Mouse (Mus musculus) ovary, postnatal 14 days (tissue): ENCODE results near the gene Epha6.
A peak's percentile ranks its signal among the peaks of the same experiment; 100 is the strongest.

Experiments
- DNase-seq: peaks from one replicate; pipeline ENCODE4 v3.0.0; 2022; ENCODE audit warnings: low spot score

Epha6 gene

DNA sequence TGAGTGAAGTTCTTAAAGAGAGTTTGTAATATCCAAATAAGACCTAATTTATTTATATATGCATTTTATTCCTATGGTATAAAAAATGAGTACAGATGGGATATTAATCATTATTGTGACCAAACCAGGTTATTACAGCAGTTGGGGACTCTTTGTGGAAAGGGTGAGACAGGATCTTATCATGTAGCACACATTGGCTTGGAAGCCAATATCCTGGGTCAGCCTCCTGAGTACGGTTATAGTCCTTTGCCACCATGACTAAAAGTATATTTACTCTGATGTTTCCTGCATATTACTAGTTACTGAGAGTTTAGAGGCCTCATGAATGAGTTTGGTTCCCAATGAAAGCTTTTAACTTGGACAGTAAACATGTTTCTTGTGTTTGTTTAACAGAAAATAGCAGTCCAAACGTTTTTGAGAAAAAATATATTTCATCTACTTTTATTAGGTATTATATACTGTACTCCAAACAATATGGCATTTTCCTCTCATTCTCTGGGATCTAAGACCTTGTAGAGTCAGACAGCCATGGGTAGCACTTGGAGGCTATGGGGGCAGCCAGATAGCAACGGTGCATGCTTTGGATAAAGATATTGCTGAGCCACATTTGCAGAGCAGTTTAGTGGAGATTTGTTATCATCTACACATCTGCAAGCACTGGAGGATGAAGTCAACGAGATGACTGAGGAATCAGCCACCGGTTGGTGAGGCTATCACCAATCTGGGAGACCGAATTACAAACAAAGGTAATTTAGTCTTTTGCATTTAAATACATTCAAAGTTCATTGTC lies 340.4 kb downstream of the Epha6 start:
- DNase-seq, result no peak

DNA sequence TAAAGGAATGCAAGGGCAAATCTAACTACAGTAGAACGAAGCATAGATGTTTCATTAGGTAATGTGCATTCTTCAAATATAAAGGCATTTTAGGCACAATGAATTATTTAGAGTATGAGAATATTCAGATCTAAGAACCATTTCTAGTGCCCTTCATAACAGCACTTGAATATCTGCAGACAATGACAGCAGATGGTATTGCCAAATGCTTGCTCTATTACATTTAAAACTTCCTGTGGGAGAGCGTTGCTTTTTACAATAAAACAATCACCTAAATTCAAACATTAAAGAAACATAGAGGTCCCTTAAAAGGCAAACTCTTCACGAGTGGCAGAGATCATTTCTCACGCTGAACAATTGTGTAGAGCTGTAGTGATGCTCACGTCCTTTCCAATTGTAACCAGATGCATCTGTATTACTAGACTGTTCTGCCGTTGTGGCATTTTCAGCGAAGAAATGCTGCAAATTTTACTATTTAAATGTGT lies 347.1 kb downstream of the Epha6 start:
- no peak for DNase-seq

DNA sequence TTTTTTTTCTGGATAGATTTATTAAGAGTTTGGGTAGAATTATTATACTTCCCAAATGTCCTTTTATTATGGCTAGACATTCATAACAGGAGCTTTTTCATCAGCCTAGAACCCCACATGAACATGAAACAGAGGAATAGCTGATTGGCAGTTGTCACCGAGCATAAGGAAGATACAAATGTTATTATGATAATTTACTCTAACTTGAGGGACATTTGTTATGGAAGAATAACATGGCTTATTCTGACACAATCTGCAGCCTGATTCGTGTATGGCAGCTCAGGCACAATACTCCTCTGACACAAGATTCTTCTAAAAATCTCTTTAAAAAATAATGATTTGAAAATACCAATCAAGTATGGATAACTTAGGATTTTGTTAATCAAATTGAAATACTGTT lies 347.7 kb downstream of the Epha6 start:
- no peak for DNase-seq

DNA sequence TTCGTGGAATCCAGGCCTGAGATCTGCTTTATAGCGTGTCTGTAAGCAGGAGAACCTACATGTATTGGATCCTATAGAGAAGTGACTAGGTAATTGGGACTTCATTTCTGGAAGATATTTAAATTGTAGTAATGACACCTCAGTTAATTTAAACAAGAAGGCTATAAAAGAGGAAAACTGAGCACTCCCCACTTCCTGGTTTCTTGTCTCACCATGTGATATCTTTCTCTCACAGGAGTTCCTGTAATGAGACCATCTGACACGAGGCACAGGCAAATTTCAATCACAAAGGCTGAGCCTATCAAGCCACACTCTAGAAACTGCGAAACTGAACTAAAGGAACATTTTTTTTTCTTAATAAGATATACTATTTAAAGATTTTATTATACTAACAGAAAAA lies 348.3 kb downstream of the Epha6 start:
- no peak for DNase-seq

DNA sequence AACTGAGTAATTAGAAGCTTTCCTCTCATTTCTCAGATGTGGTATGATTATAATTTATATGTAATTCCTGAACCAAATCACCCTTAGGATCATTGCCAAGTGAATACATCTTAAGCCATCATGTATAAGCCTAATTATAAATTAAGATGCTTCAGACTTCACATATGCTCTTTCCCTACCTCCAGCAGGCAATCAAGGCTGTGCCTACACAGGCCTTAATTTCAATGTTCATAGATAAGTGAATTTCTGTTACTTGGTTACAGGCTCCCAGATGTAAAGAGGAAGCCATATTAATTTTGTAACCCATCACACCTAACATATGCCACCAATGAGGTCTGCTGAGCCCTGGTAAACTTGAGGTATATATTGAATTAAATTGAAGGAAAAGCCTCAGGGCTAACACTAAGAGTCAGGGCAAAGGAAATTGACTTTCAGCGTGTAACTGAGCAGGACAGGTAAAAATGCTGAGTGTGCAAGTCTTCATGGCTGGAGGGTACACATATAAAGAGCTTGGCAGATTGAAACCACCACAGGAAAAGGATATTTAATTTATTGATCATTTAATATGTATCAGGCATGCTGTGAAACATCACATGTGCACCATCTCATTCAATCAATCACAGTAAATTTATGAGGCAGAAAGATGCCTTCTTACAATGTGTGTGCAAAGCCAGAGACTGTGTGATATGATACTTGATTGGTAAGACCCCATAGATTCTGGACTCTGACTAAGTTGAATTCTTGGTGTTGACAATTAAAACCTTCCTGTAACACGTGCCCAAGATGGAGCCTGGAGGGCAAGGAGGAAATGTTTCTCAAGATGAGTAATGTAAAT lies 365.8 kb downstream of the Epha6 start:
- DNase-seq, result no peak

DNA sequence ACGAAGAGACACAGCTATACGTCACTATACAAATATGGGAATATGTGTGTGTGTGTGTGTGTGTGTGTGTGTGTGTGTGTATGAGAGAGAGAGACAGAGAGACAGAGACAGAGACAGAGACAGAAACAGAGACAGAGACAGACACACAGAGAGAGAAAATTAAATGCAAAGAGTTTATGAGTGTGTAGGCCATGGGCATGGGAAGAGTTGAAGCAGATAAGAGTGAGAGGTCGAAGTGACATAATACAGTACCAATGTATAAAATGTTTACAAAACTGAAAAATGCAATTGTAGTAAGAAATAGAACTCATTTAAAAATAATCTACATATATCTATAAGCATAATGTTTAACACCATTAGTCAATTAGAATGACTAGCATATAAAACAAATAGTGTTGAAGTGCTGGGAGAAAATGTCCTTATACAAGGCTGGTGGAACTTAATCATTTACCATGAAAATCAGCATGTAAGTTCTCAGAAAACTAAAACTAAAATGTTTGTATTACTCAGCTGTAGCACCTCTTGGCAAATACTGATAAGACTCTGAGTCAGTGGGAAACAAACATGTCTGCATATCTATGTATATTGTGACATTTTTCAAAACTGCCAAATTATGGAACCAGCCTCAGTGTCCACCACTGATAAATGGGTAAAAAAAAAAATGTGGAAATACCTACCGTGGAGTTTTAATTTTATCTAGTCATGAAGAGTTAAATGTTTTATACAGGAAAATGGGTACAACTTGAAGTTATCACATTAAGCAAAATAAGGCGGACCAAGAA lies 371.2 kb downstream of the Epha6 start:
- no peak for DNase-seq

DNA sequence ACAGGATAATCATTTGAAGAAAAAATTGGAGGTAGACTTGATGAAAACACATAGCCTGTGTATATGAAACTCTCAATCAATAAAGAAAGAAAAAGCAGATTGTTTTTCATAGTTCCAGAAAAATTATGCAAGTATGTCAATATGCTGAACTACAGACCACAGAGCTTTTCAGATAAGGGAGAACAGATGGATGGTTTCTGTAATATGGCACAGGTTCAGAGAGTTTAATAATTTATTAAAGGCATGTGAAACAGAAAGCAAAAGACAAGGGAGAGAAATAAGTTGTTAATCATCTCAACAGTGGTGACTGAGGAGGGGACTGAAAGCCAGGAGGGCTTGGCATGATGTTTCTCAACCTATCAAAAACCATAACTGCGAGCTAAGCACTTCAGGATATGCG lies 372.3 kb downstream of the Epha6 start:
- DNase-seq, result peak; percentile 2

DNA sequence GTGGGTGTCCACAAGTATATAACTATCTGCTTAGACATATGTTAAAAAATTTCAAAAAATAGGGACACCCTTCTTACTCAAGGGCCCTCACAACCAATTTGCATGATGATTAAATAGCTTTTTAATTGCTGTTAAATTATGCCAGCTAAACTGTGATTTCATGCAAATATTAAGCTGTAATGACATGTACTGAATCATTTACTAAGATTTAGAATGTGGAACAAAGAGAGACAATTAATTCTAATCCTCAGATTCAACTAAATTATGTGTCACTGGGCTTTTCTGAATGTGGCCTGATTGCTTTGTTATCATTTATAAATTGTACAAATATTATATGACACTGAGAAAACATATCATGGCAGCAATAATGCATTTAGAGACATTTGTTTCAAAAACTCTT lies 396.2 kb downstream of the Epha6 start:
- DNase-seq, result no peak

DNA sequence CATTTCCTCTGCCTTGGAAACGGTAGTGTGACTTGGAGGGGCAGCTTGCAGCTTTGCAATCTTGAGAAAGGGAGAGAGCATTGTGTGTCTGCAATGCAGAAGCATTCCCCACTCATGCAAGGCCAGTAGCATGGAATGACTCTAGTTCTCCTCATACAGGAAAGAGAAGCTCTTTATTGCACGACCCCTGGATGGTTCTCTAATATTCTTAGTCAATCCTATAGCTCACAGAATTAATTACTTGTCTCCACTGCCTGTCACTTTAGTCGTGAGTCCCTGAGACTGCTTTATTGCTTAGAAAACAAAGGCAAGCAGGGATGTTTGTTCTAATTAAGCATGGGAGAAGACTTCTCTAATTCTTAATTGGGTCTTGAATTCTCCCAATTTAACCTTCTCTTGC lies 429.8 kb downstream of the Epha6 start:
- no peak for DNase-seq

DNA sequence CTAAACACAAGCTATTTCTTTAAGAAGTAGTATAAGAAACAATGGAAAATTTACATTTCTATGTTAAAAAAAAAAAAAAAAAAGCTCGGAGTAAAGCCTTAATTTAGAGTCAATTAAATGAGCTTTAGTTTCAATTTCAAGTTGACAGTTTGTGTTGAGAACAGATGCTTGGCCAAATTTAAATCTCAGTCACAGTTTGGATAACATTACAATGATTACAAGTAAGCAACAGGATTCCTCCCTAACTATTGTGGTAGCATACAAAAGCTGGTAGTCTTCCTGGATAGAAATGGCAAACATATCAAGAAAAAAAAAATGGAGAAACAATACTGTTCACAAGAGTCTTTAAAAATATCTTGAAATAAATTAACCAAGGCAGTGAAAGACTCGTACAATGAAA lies 452.9 kb downstream of the Epha6 start:
- DNase-seq, result no peak

DNA sequence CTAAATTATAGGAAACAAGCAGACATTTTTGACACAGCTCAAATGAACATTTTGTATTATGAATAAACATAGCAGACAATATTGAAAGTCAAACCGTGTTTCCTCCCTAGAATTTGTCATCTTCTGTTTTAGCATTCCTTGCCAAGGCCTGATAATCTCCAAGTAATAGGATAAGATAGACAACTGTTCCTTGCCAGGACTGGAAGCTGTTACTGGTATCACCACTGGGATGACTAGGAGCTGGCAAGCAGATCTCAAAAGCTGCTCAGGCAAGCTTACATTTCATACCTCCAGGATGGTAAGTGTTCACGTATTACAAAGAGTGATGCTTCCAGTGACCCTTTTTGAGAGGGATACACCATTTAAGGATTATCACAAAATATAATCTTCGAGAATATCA lies 461.0 kb downstream of the Epha6 start:
- DNase-seq, result no peak

DNA sequence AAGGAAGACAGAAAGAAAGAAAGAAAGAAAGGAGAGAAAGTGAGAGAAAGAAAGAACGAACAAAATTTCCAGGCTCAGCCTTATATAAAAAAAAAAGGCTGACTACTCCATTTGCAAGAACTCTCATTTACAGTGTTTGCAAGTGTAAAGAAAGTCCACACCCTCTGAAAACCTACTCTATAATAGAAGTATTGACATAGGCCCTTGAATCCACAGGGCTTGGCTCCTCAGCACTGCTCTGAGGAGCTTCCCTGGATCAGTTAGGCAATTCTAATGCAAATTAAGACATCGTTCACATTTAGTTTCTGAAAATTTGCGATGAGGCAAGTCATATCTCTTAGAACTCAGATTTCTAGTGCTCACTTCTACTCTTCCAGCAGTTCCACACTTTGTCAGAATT lies 483.9 kb downstream of the Epha6 start:
- DNase-seq, result no peak

DNA sequence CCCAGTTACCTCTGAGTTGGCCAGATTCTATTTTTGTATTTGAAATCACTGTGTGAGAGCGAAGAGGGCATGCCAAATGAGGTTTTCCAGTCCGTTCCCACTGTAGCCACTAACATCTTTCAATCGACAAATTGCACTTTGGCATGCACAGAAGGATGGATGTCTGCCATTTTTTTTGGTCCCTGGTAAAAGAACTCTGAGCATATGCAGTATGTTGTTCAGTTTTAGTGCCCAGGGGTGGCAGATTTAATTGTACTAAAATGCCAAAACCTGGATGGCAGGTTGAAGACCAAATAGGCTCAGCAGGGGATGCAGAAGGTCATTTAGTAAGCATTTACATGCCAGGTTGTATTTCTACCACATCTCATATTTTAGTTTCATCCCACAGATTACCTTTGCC lies 503.1 kb downstream of the Epha6 start:
- DNase-seq, result no peak

DNA sequence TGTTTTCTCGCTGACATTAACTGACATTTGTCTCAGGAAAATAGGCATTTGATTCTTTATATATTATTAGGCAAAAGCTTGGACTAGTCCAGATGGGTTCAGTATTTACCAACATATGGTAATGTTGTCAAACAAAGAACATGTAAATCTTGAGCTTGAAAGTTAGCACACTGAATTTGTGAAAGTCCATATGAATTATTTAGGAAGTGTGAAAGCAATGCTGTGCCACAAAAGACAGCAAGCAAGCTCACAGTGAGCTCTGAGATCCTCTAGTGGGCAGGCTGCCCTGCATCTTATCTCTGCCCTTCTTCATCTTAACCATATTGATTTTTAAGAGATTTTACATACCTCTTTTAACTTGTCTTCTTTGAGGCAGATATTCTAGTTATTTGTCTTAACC lies 510.0 kb downstream of the Epha6 start:
- DNase-seq, result no peak

DNA sequence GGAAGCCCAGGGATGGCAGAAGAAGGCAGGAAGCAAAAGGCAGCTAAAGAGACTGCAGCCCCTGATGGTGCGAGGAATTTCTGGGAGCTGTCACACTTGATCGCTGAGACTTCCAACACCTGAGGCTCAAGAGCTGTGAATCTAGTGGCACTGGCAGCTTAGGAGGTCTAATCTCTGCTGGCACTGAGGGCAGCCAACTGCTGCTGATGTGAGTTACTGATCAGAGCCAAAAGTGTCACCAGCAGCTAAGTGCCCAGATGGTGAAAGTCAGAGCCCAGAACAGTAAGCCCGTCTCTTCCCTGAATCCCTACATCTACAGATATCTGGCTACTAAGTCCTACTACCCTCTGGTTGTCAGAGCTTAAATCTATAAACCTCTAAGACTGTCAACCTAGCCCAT lies 518.4 kb downstream of the Epha6 start:
- no peak for DNase-seq

DNA sequence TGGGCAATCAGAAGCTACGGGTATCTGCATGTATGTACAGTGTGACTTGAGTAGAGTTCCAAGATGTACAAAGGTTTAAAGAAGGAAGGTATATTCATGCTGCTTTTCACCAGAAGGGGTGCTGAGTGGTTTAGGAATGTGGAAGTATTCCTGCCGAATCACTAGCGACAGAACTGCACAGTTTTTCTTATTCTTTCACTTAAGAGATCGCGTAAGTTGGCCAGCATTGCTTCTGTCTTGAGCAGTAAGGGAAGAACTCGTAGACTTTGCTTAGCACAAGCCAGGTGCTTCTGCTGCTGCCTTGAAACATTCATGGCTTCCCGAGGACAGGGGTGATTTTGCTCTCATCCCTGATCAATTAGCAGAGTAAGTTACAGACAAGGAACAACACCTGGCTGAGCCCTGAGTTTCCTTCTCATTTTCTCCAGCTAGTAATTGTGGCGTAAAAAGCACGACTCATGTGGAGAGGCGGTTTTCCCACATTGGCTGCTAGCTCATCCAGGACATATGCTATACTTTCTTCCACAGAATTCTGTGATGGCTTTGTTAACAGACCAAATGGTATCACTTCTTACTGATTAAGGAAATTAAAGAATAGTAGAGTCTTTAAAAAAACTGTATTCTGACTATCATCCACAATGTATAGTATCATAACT lies 534.7 kb downstream of the Epha6 start:
- no peak for DNase-seq

DNA sequence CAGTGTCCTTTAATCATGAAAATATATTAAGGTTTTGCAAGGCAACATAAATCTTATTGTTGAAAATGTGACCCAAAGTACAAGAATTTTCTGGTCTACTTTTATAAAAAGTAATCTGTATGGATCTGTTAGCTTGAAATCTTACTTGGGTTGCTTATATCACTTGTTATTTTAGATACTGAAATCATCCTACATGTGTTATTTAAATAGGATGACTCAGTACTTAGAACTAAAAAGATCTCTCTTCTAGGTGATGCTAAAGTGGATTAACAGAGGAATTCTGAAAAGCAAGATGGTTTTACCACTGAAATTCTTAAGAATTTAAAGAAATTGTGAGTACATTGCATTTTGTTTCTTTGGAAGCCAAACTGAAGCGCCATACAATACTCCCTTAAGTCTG lies 561.5 kb downstream of the Epha6 start:
- DNase-seq, result no peak

DNA sequence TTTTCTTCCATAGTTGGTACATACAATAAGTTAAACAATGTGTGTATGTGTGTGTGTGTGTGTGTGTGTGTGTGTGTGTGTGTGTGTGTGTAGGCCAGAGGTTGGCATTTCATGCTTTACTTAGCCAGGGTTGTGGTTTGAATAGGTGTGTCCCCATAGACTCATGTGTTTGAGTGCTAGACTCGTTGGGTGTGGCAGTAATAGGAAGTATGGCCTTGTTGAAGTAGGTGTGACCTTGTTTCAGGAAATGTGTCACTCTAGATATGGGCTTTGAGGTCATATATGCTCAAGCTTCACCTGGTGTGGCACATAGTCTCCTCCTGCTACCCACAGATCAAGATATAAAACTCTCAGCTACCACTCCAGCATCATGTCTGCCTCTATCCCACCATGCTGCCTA lies 577.0 kb downstream of the Epha6 start:
- no peak for DNase-seq

DNA sequence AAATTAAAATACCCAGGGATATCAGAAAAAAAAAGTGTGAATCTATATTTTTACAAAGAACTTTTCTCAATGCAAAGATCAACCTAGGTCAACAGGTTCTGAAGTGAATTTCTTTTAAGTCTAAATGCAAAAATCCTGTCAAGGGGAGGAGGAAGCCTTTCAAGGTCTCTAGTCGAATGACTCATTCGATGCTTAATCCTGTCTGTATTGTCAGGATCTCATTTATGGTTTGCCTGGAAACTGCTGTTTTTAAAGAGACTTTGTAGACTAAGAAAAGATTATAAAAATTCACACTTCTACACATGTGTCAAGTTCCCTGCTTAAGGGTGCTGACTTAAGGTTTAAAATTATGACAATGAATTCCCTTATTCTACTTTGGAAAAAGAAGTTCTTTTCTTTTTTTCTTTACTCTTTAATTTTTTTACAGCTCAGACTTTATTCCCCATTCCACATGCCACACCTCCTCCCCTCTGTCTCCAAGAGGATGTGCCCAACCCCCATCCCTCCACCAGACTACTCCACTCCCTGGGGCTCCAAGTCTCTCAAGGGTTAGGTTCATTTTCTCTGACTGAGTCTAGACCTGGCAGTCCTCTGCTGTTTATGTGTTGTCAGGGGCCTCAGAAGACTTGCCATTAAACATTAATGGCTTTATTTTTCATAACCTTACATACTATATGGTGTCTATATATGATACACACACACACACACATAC lies 598.3 kb downstream of the Epha6 start:
- DNase-seq, result no peak

DNA sequence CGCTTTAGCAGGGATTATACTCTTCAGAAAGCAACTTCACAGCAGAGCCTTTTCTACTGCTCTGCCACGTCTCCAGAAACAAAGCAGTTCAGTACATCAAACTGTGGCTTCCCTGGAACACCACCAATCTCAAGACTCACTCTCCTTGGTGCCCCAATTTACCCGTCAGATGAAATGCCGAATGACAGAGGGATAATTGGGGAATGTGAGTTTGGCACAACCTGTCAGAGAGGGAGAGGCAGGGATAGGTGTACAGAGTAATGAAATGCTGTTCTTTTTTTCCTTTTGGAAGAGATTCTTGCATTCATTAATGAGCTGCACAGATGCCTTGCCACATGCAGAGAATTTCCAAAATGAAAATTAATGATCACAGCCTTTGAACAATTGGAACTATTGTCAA lies 635.5 kb downstream of the Epha6 start:
- no peak for DNase-seq

DNA sequence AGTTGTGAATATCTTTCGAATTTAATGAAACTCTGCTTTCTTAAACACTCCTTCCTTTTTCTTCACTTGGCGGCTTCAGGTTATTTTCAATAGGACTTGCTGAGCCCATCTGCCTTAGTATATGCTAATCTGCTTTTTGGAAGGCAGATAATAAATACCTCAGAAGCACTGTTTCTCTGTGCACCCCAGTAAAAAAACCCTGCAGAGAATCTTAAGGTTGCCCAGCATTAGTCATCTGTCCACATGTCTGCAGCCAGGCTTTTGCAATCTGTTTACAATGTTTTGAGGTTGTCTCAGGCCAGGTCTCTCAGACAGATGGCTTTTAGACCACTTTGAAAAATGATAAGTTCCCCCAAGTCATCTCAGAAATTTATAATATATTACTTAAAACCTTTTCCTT lies 649.6 kb downstream of the Epha6 start:
- no peak for DNase-seq

DNA sequence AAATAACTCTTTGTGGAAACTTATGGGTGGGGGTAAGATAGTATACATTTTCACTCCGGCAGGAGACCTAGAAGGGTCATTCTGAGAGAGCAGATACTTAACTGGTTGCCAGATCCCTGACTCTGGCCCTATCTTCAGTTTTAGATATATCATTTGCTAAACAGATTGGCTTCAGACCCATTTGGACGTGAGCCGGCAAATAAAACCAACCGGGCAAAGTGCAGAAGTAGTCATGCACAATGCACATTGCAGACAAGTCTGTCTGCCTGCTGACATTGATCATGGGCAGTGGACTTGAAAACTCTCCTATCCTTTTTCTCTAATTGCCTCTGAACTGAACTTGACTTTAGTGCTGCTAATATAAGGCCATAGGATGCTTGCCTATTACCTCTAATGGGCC lies 681.6 kb downstream of the Epha6 start:
- DNase-seq, result no peak
